Mouse (Mus musculus) kidney, embryonic 14.5 days (tissue): ENCODE measurements around the gene Rdh16. TPM values are rescaled to one million over a fixed set of nuclear protein-coding genes. Genes with fewer than 3 reads are reported as not detected.
A peak's percentile ranks its signal among the peaks of the same experiment; 100 is the strongest.
"Not testable (repeated sequence)": the region's sequence is repeated elsewhere in the genome, so short reads cannot be mapped to it uniquely, and the experiment has no call there.

Experiments
- ATAC-seq: fragments of 200-750 bp; cut with Nextera tagmentation; 2 replicates; pipeline ENCODE4 v1.8.0; 2017; ENCODE audit warnings: moderate number of reproducible peaks, mild to moderate bottlenecking, moderate TSS enrichment, moderate library complexity; ENCODE audit not compliant: low FRiP score, low TSS enrichment
- H3K27ac ChIP-seq: fragments of 300-500 bp; sonication (generic); 2 replicates; pipeline ENCODE4 v1.5.1; 2014; ENCODE audit warnings: low read depth, mild to moderate bottlenecking, low read length, moderate library complexity, mixed read lengths
- H3K27me3 ChIP-seq: fragments of 300-500 bp; sonication (generic); 2 replicates; pipeline ENCODE4 v1.6.1; 2014; ENCODE audit warnings: mild to moderate bottlenecking, low read length; ENCODE audit not compliant: control insufficient read depth, insufficient read depth
- H3K36me3 ChIP-seq: fragments of 300-500 bp; sonication (generic); 2 replicates; pipeline ENCODE4 v1.6.1; 2014; ENCODE audit warnings: low read length, mixed read lengths; ENCODE audit not compliant: control insufficient read depth, insufficient read depth
- H3K4me1 ChIP-seq: fragments of 300-500 bp; sonication (generic); 2 replicates; pipeline ENCODE4 v1.6.1; 2014; ENCODE audit warnings: low read length, mixed read lengths; ENCODE audit not compliant: control insufficient read depth, insufficient read depth
- H3K4me2 ChIP-seq: fragments of 300-500 bp; sonication (generic); replicated peaks from 2 replicates; pipeline ENCODE4 v1.6.1; 2014; ENCODE audit warnings: low read depth, mild to moderate bottlenecking, low read length
- H3K4me3 ChIP-seq: fragments of 300-500 bp; sonication (generic); 2 replicates; pipeline ENCODE4 v1.5.1; 2014; ENCODE audit warnings: mild to moderate bottlenecking, low read length
- H3K9ac ChIP-seq: fragments of 300-500 bp; sonication (generic); 2 replicates; pipeline ENCODE4 v1.6.1; 2014; ENCODE audit warnings: low read depth, mild to moderate bottlenecking, low read length, moderate library complexity
- H3K9me3 ChIP-seq: fragments of 300-500 bp; sonication (generic); 2 replicates; pipeline ENCODE4 v1.6.1; 2016; ENCODE audit warnings: low read length; ENCODE audit not compliant: control insufficient read depth
- WGBS: fragments of 180-500 bp; shearing (Covaris S2); extraction: QIAGEN DNeasy Blood & Tissue Kit; methylation state at CpG from one replicate; pipeline ENCODE4 v1.1.7; 2014; 5-methylcytosine and 5-hydroxymethylcytosine counted together
- polyA plus RNA-seq: library from polyadenylated mRNA; unstranded; fragments of >200 nt; fragmentation: Nextera tagmentation; extraction: Ambion mirVana; gene quantifications from 2 replicates; pipeline ENCODE4 v1.2.1, GENCODE M21; 2014

Gene Rdh16
- polyA plus RNA-seq, 1 experiment from 2014 or later = 0.14 TPM

DNA sequence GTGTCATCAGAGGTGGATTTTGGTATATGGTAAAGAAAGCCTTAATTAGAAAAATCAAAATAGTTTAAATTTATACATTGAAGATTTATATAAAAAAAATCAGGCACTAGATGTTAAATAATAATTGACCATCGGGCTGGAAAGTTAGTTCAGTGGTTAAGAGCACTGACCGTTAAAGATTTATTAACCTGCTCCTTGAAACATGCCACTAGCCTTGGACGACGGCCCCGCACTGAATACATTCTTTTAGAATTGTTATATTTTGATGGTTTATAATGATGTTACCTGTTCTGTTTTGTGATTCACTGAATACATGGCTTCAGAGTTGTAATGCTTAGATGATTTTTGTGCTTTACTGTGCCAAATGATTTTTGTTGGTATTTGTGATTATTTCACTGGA, 45.0 kb downstream of the Rdh16 start:
- not testable (repeated sequence) for H3K9ac ChIP-seq, H3K36me3 ChIP-seq, H3K4me3 ChIP-seq, H3K4me1 ChIP-seq, ATAC-seq, H3K27me3 ChIP-seq, H3K9me3 ChIP-seq, H3K27ac ChIP-seq, H3K4me2 ChIP-seq
- 71% methylated on average over 5 of the region's 5 CpGs for WGBS

DNA sequence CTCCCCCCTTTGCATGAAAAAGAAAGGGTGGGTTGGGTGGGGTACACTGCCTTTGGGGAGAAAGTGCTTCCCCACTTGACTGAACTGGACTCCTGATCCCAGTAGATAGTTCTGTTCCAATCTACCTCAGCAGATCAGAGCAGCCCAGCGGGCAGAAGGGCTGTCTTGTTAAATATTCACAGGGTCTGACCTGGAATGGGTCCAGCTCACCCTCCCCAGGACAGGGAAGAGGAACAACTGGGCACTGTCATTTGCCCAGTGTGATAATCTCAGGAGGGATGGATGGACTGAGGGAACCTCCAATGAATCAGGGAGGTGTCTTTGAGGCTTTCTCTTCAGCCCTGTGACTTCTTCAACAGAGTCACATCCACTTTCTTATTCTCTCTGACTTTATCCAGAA, 47.1 kb downstream of the Rdh16 start:
- no peak overlapping the region for H3K4me2 ChIP-seq
- H3K27ac ChIP-seq = no peak overlapping the region
- no peak for ATAC-seq
- 62% methylated on average over 1 of the region's 1 CpGs for WGBS
- no peaks in the 10 kb centered on the region for H3K27me3 ChIP-seq
- H3K9ac ChIP-seq = no peak overlapping the region
- no peaks in the 10 kb centered on the region for H3K9me3 ChIP-seq
- no peaks in the 10 kb centered on the region for H3K4me1 ChIP-seq
- no peaks in the 10 kb centered on the region for H3K36me3 ChIP-seq
- no peak overlapping the region for H3K4me3 ChIP-seq

DNA sequence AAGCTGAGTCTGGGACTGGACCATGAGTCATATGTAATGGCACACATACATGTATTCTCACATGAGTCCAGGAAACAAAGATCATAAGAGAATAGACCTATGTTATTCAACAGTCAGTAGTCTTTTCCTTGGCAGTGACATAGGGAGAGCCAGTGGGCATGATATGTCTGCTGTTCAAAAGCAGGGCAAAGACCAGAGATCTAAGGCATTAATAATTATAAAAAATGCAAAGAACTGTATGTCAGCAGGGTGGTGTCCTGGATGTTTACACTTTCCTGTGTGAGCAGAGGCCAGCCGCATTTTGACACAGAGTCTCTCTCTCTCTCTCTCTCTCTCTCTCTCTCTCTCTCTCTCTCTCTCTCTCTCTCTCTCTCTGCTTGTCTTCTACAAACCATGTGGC, 48.7 kb downstream of the Rdh16 start, which contains the start of gene Rdh19:
Gene Rdh19 (plus strand): TSS at position 301 of the 400 bp plus-strand sequence.
- WGBS = 71% methylated on average over 1 of the region's 1 CpGs
- Histone ChIP-seq H3K27ac (no peak within 1 kb of the TSS), H3K4me2 (no peak within 1 kb of the TSS), H3K4me1 (no peaks in the 10 kb centered on the region), H3K4me3 (no peak within 1 kb of the TSS), H3K36me3 (no peaks in the 10 kb centered on the region), H3K9me3 (no peaks in the 10 kb centered on the region), H3K27me3 (no peaks in the 10 kb centered on the region), H3K9ac (no peak within 1 kb of the TSS)
- ATAC-seq = no peak

DNA sequence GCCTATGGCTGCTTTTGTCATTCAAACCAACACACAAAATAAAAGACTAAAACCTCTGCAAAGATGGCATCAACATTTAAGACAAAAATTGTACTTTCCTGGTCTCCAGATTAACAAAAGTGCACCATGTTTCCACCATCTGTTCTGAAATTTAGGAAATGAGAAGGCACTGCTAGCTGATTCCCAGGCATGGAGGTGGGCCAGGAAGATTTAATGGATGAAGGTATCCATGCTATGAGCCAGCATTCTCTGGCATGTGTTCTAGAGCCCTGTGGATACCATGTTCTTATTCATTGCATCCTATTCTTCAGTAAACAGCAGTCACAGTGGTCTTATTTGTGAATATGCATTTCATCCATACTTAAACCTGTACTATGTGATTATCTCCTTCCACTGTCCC, 55.4 kb downstream of the Rdh16 start:
- no peaks in the 10 kb centered on the region for H3K27me3 ChIP-seq
- no peak overlapping the region for H3K9ac ChIP-seq
- no peak for ATAC-seq
- H3K4me1 ChIP-seq = no peaks in the 10 kb centered on the region
- no peak overlapping the region for H3K4me2 ChIP-seq
- no peak overlapping the region for H3K27ac ChIP-seq
- no peaks in the 10 kb centered on the region for H3K9me3 ChIP-seq
- H3K4me3 ChIP-seq = no peak overlapping the region
- H3K36me3 ChIP-seq = no peaks in the 10 kb centered on the region

DNA sequence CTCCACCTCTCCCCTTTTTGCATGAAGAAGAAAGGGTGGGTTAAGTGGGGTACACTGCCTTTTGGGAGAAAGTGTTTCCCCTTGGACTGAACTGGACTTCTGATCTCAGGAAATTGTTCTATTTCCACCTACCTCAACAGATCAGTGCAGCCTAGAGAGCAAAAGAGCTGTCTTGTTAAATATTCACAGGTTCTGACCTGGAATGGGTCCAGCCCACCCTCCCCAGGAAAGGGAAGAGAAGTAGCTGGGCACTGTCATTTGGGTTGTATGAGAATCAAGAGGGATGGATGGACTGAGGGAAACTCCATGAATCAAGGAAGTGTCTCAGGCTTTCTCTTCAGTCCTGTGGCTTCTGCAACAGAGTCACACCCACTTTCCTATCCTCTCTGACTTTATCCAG, 64.0 kb downstream of the Rdh16 start:
- no peak overlapping the region for H3K27ac ChIP-seq
- H3K9me3 ChIP-seq = peaks cover under 1% of the 10 kb centered on the region; the same call in 1 of the 2 replicates
- H3K27me3 ChIP-seq = no peaks in the 10 kb centered on the region
- no peak overlapping the region for H3K9ac ChIP-seq
- no peaks in the 10 kb centered on the region for H3K4me1 ChIP-seq
- no peak overlapping the region for H3K4me2 ChIP-seq
- H3K4me3 ChIP-seq = no peak overlapping the region
- no peak for ATAC-seq
- no peaks in the 10 kb centered on the region for H3K36me3 ChIP-seq

DNA sequence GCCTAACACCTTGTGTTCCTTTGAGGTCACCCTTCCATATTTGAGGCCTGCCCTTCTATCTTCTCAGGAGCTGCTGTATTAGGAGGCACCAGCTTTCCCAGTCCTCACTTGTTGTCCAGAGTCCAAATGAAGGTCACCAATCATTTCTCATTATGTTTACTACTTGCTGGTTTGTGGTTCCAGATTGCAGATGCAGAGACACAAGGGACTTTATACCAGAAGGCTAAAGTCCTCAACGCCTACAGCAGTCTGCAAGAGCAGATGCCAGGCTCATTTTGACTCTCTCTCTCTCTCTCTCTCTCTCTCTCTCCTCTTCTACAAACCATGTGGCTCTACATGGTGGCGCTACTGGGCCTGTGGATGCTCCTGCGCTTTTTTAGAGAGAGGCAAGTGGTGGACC, 65.3 kb downstream of the Rdh16 start, which contains the start of gene Rdh16f2:
Gene Rdh16f2 (plus strand): TSS at position 243 of the 400 bp plus-strand sequence.
- H3K36me3 ChIP-seq = no peaks in the 10 kb centered on the region
- 87% methylated on average over 3 of the region's 3 CpGs for WGBS
- H3K27me3 ChIP-seq = no peaks in the 10 kb centered on the region
- no peak within 1 kb of the TSS for H3K9ac ChIP-seq
- no peak within 1 kb of the TSS for H3K27ac ChIP-seq
- H3K4me1 ChIP-seq = no peaks in the 10 kb centered on the region
- no peak for ATAC-seq
- no peak within 1 kb of the TSS for H3K4me2 ChIP-seq
- H3K9me3 ChIP-seq = peaks cover 3% of the 10 kb centered on the region; the same call in 1 of the 2 replicates
- H3K4me3 ChIP-seq = no peak within 1 kb of the TSS

DNA sequence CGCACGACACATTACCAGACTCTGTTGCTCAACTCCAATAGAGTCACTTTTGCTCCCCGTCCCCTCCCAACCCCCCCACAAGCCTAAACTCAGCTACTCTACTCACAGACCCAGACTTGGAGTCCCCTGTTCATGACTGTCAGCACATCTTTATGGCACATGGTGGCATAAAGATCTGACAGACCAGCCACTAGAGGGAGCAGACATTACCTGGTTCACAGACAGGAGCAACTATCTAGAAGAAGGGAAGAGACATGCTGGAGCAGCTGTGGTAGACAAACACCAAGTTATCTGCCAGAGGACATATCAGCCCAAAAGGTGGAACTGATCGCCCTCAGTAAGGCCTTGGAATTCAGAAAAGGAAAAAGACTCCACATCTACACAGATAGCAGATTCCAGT, 71.5 kb downstream of the Rdh16 start:
- H3K4me2 ChIP-seq = no peak overlapping the region
- H3K36me3 ChIP-seq = no peaks in the 10 kb centered on the region
- H3K9ac ChIP-seq = no peak overlapping the region
- H3K27ac ChIP-seq = no peak overlapping the region
- no peaks in the 10 kb centered on the region for H3K4me1 ChIP-seq
- no peaks in the 10 kb centered on the region for H3K27me3 ChIP-seq
- H3K9me3 ChIP-seq = peaks cover 3% of the 10 kb centered on the region; the same call in 1 of the 2 replicates
- H3K4me3 ChIP-seq = no peak overlapping the region
- WGBS = 74% methylated on average over 4 of the region's 4 CpGs
- ATAC-seq = no peak

DNA sequence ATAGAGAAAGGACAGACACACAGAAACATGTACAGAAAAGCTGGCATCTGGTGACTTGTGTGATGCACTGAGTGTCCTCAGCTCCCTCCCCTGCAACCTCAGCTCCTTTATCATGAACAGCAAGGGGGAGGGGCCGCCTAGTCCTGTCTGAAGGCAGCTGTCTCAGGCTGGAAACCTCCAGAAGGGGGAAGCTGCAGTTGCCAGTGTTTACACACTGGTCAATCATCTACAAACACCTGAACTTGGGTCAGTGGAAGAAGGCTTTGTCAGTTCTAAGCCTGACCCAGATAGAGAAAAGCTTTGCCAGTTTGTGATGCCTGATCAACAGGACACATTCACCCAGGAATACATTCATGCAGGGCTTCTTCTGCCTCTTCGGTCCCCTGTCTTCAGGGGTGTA, 76.7 kb downstream of the Rdh16 start:
- Histone ChIP-seq H3K9ac (no peak overlapping the region), H3K4me3 (no peak overlapping the region), H3K36me3 (no peaks in the 10 kb centered on the region), H3K4me2 (no peak overlapping the region), H3K9me3 (no peaks in the 10 kb centered on the region), H3K27me3 (no peaks in the 10 kb centered on the region), H3K27ac (no peak overlapping the region), H3K4me1 (no peaks in the 10 kb centered on the region)
- WGBS = 50% methylated on average over 2 of the region's 2 CpGs
- peak; percentile 43; the same call in 1 of the 2 replicates for ATAC-seq

DNA sequence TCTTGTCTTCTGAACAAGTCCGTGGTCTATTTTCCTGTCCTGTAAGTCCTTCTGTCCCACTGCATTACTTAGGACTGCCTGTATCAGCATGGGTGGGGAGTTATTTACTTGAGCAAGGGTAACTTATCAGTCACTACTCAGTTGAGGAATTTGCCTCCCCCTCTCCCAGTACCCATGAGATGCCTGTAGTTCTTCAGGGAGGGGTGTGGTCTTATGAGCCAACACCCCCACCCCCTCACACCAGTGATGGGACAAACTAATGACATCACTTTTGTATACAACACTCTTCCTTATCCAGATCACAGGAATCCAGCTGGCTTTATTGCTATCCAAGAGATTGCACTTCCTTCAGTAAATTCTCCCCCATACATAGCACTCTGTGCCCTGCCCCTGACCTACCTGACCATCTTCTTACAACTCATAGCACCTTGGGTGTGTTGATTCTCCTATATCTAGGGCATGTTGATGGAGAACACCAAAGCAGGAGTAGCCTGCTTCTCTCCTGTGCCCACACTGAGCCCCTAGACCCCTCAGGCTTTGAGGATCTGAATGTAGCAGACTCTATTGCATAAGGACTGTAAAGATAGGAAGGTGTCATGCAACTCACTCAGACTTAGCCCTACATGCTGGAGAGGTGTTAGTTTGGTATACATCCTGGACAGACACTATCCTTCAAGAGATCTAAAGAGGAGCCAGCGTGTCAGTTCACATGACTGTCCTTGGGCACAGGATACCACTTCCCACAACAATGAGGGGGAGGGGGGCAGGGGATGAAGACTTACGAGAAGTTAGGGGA, 77.5 kb downstream of the Rdh16 start:
- Histone ChIP-seq H3K9me3 (no peaks in the 10 kb centered on the region), H3K9ac (no peak overlapping the region), H3K36me3 (no peaks in the 10 kb centered on the region), H3K4me2 (no peak overlapping the region), H3K27ac (no peak overlapping the region), H3K4me1 (no peaks in the 10 kb centered on the region), H3K27me3 (no peaks in the 10 kb centered on the region), H3K4me3 (no peak overlapping the region)
- 73% methylated on average over 3 of the region's 3 CpGs for WGBS
- peak; percentile 52; the same call in 1 of the 2 replicates for ATAC-seq
